Mouse (Mus musculus) C2C12 (cell line): ENCODE data around the gene Ttc39b.
"Not testable (repeated sequence)": the region's sequence is repeated elsewhere in the genome, so short reads cannot be mapped to it uniquely, and the experiment has no call there.

Source experiments
- CTCF ChIP-seq: IDR thresholded peaks from one replicate; pipeline ENCODE4 v1.5.1; 2011; ENCODE audit not compliant: control insufficient read depth, insufficient read depth, insufficient read length
- FOSL1 ChIP-seq: IDR thresholded peaks from one replicate; pipeline ENCODE4 v1.8.0; 2011; ENCODE audit warnings: mild to moderate bottlenecking, low read length; ENCODE audit not compliant: poor library complexity, insufficient read depth, severe bottlenecking
- MAX ChIP-seq: IDR thresholded peaks from one replicate; pipeline ENCODE4 v1.6.1; 2011; ENCODE audit warnings: mild to moderate bottlenecking, control low read depth
- MYOD1 ChIP-seq: IDR thresholded peaks from one replicate; pipeline ENCODE4 v1.6.1; 2011; ENCODE audit warnings: low read depth; ENCODE audit not compliant: control insufficient read depth, insufficient read length
- USF1 ChIP-seq: IDR thresholded peaks from one replicate; pipeline ENCODE4 v1.6.1; 2011; ENCODE audit warnings: low read depth, mild to moderate bottlenecking, control low read depth, moderate library complexity

DNA sequence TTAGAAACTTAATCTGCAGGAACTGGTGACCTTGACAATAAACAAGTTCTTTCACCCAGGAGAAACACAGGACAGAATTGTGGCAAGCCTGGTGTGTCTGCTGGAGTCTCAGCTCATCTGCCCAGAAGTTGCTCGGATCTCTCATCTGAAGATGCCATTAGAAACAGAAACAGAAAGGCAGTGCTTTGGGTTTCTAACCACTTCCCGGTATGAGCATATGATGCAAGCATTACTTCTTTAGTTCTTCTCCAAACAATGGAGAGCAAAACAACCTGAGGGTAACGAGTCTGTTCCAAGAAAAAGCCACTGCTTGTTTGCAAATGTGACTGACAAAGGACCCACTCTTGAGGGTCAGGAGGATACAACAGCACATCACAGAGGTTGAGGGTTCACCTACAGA is 88.8 kb downstream of the Ttc39b start:
- not testable (repeated sequence) for TF ChIP-seq FOSL1, CTCF, MYOD1, USF1, MAX
